Mouse (Mus musculus): ENCODE results near the gene Coro1a. TPM values are rescaled to one million over a fixed set of nuclear protein-coding genes. Genes with fewer than 3 reads are reported as not detected.
"Not testable (repeated sequence)": the region's sequence is repeated elsewhere in the genome, so short reads cannot be mapped to it uniquely, and the experiment has no call there.

Gene Coro1a
- polyA plus RNA-seq, 1 experiment from 2014 or later, result 65.3 TPM

- no peak overlapping the region for H3K9ac ChIP-seq (replicated peaks; ENCODE audit: low read depth)
- 0 out of 2 replicates have a peak, but pooled peaks cover 6% of the 10 kb centered on the region for H3K36me3 ChIP-seq (ENCODE audit: insufficient read depth, low read length)
- no peak overlapping the region for H3K27ac ChIP-seq (ENCODE audit: low read length)
- WGBS, result 94% methylated on average over 26 of the region's 26 CpGs
- ATAC-seq (no peak), DNase-seq (ENCODE audit: low spot score) (no peak)
- no peak overlapping the region for H3K4me2 ChIP-seq (replicated peaks; ENCODE audit: low read depth, low read length)
- no peaks in the 10 kb centered on the region for H3K27me3 ChIP-seq (replicated peaks; ENCODE audit: insufficient read depth, low read length)
- peaks cover 13% of the 10 kb centered on the region for H3K4me1 ChIP-seq (ENCODE audit: insufficient read depth, low read depth, low read length)
- H3K9me3 ChIP-seq (ENCODE audit: low read length), result no peaks in the 10 kb centered on the region
- no peak overlapping the region for H3K4me3 ChIP-seq (ENCODE audit: low read depth, low read length)
- no peak for TF ChIP-seq CTCF (IDR thresholded peaks at IDR 0.05)
- no peak for TF ChIP-seq EP300 (IDR thresholded peaks at IDR 0.05)
Measured at GRCm38 (mm10) chr7:126692426-126692825, 15.2 kb downstream of the Coro1a start.

GRCm38 (mm10) chr7:126691676-126692075 lies 15.9 kb downstream of the Coro1a start:
- H3K9ac ChIP-seq (replicated peaks; ENCODE audit: low read depth), result no peak overlapping the region
- TF ChIP-seq EP300 (IDR thresholded peaks at IDR 0.05) (no peak), CTCF (IDR thresholded peaks at IDR 0.05) (no peak)
- H3K9me3 ChIP-seq (ENCODE audit: low read length), result no peaks in the 10 kb centered on the region
- WGBS, result 92% methylated on average over 4 of the region's 5 CpGs
- ATAC-seq (no peak), DNase-seq (ENCODE audit: low spot score) (no peak)
- no peak overlapping the region for H3K4me2 ChIP-seq (replicated peaks; ENCODE audit: low read depth, low read length)
- 0 out of 2 replicates have a peak, but pooled peaks cover 6% of the 10 kb centered on the region for H3K36me3 ChIP-seq (ENCODE audit: insufficient read depth, low read length)
- no peak overlapping the region for H3K27ac ChIP-seq (ENCODE audit: low read length)
- H3K4me3 ChIP-seq (ENCODE audit: low read depth, low read length), result no peak overlapping the region
- H3K27me3 ChIP-seq (replicated peaks; ENCODE audit: insufficient read depth, low read length), result no peaks in the 10 kb centered on the region
- H3K4me1 ChIP-seq (ENCODE audit: insufficient read depth, low read depth, low read length), result peaks cover 10% of the 10 kb centered on the region

GRCm38 (mm10) chr7:126690737-126691136 lies 16.9 kb downstream of the Coro1a start:
- WGBS, result 81% methylated on average over 3 of the region's 3 CpGs
- 0 out of 2 replicates have a peak, but pooled peaks cover 6% of the 10 kb centered on the region for H3K36me3 ChIP-seq (ENCODE audit: insufficient read depth, low read length)

GRCm38 (mm10) chr7:126689021-126689420 lies 18.6 kb downstream of the Coro1a start:
- no peak for DNase-seq (ENCODE audit: low spot score)
- 72% methylated on average over 3 of the region's 3 CpGs for WGBS

More at GRCm38 (mm10) chr7:126690737-126691136, 16.9 kb downstream of the Coro1a start:
- Histone ChIP-seq H3K9ac (replicated peaks; ENCODE audit: low read depth) (no peak overlapping the region), H3K4me3 (ENCODE audit: low read depth, low read length) (no peak overlapping the region), H3K9me3 (ENCODE audit: low read length) (no peaks in the 10 kb centered on the region), H3K27me3 (replicated peaks; ENCODE audit: insufficient read depth, low read length) (no peaks in the 10 kb centered on the region), H3K4me2 (replicated peaks; ENCODE audit: low read depth, low read length) (no peak overlapping the region), H3K4me1 (ENCODE audit: insufficient read depth, low read depth, low read length) (0 out of 2 replicates have a peak, but pooled peaks cover 4% of the 10 kb centered on the region), H3K27ac (ENCODE audit: low read length) (no peak overlapping the region)
- DNase-seq (ENCODE audit: low spot score), result no peak
- no peak for TF ChIP-seq CTCF (IDR thresholded peaks at IDR 0.05)
- TF ChIP-seq EP300 (IDR thresholded peaks at IDR 0.05), result no peak
- no peak for ATAC-seq

GRCm38 (mm10) chr7:126688156-126688555 lies 19.4 kb downstream of the Coro1a start:
- not testable (repeated sequence) for H3K4me3 ChIP-seq (ENCODE audit: low read depth, low read length); H3K4me2 ChIP-seq (replicated peaks; ENCODE audit: low read depth, low read length); H3K36me3 ChIP-seq (ENCODE audit: insufficient read depth, low read length); ATAC-seq; H3K27ac ChIP-seq (ENCODE audit: low read length); H3K9me3 ChIP-seq (ENCODE audit: low read length); H3K4me1 ChIP-seq (ENCODE audit: insufficient read depth, low read depth, low read length); DNase-seq (ENCODE audit: low spot score); H3K27me3 ChIP-seq (replicated peaks; ENCODE audit: insufficient read depth, low read length); H3K9ac ChIP-seq (replicated peaks; ENCODE audit: low read depth)
- WGBS, result 80% methylated on average over 1 of the region's 4 CpGs

More at GRCm38 (mm10) chr7:126689021-126689420, 18.6 kb downstream of the Coro1a start:
- no peak overlapping the region for H3K4me3 ChIP-seq (ENCODE audit: low read depth, low read length)
- H3K27ac ChIP-seq (ENCODE audit: low read length), result no peak overlapping the region
- no peaks in the 10 kb centered on the region for H3K9me3 ChIP-seq (ENCODE audit: low read length)
- no peaks in the 10 kb centered on the region for H3K27me3 ChIP-seq (replicated peaks; ENCODE audit: insufficient read depth, low read length)
- 0 out of 2 replicates have a peak, but pooled peaks cover 6% of the 10 kb centered on the region for H3K36me3 ChIP-seq (ENCODE audit: insufficient read depth, low read length)
- H3K4me1 ChIP-seq (ENCODE audit: insufficient read depth, low read depth, low read length), result no peaks in the 10 kb centered on the region
- no peak for ATAC-seq
- H3K9ac ChIP-seq (replicated peaks; ENCODE audit: low read depth), result no peak overlapping the region
- no peak overlapping the region for H3K4me2 ChIP-seq (replicated peaks; ENCODE audit: low read depth, low read length)
- no peak for TF ChIP-seq CTCF (IDR thresholded peaks at IDR 0.05)
- no peak for TF ChIP-seq EP300 (IDR thresholded peaks at IDR 0.05)

DNA sequence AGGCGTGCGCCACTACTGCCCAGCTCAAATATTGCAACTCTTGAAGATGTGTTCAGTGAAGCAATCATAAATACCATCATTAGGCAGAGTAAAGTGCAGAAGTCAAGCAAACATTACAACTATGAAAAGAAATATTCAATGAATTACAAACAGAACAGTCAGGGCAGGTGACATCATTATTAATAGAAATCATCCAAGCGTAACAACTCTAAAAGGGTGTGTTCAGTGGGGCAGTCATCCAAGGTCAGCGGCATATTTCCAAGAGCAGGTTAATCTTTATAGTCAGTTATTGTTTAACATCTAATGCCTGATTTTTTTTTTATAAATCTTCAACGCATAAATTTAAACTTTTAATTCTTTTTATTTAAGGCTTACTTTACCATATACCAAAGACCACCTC lies 26.4 kb downstream of the Coro1a start:
- TF ChIP-seq CTCF (IDR thresholded peaks at IDR 0.05) (no peak), EP300 (IDR thresholded peaks at IDR 0.05) (no peak)
- no peaks in the 10 kb centered on the region for H3K36me3 ChIP-seq (ENCODE audit: insufficient read depth, low read length)
- 75% methylated on average over 5 of the region's 5 CpGs for WGBS
- H3K27me3 ChIP-seq (replicated peaks; ENCODE audit: insufficient read depth, low read length), result no peaks in the 10 kb centered on the region
- peak; percentile 36 for DNase-seq (ENCODE audit: low spot score)
- H3K4me2 ChIP-seq (replicated peaks; ENCODE audit: low read depth, low read length), result no peak overlapping the region
- H3K4me3 ChIP-seq (ENCODE audit: low read depth, low read length), result no peak overlapping the region
- no peak overlapping the region for H3K9ac ChIP-seq (replicated peaks; ENCODE audit: low read depth)
- no peak overlapping the region for H3K27ac ChIP-seq (ENCODE audit: low read length)
- no peaks in the 10 kb centered on the region for H3K9me3 ChIP-seq (ENCODE audit: low read length)
- H3K4me1 ChIP-seq (ENCODE audit: insufficient read depth, low read depth, low read length), result peaks cover 8% of the 10 kb centered on the region; the same call in 1 of the 2 replicates
- no peak for ATAC-seq

- Histone ChIP-seq H3K4me3 (ENCODE audit: low read depth, low read length) (no peak overlapping the region), H3K27ac (ENCODE audit: low read length) (no peak overlapping the region), H3K9me3 (ENCODE audit: low read length) (no peaks in the 10 kb centered on the region), H3K27me3 (replicated peaks; ENCODE audit: insufficient read depth, low read length) (no peaks in the 10 kb centered on the region), H3K9ac (replicated peaks; ENCODE audit: low read depth) (no peak overlapping the region), H3K36me3 (ENCODE audit: insufficient read depth, low read length) (no peaks in the 10 kb centered on the region), H3K4me1 (ENCODE audit: insufficient read depth, low read depth, low read length) (peaks cover 20% of the 10 kb centered on the region; the same call in 1 of the 2 replicates), H3K4me2 (replicated peaks; ENCODE audit: low read depth, low read length) (no peak overlapping the region)
- ATAC-seq, result no peak
- TF ChIP-seq CTCF (IDR thresholded peaks at IDR 0.05) (no peak), EP300 (IDR thresholded peaks at IDR 0.05) (no peak)
- peak; percentile 40 for DNase-seq (ENCODE audit: low spot score)
- 83% methylated on average over 5 of the region's 5 CpGs for WGBS
Measured at GRCm38 (mm10) chr7:126679683-126680082, 27.9 kb downstream of the Coro1a start.
